Mouse (Mus musculus) left cerebral cortex, adult 2 months (tissue): ENCODE measurements around the gene Slc25a33. TPM values are rescaled to one million over a fixed set of nuclear protein-coding genes. Genes with fewer than 3 reads are reported as not detected.

Experiments used
- DNase-seq, 2 experiments: peaks; one replicate each; pipeline ENCODE4 v3.0.0; 2021 to 2022; ENCODE audit warnings: low spot score in 2 of 2, mixed read lengths in 1 of 2; ENCODE audit errors: extremely low spot score in 1 of 2
- H3K27ac ChIP-seq: fragments of 200-600 bp; 2 replicates; pipeline ENCODE4 v1.8.1; 2022
- H3K4me3 ChIP-seq: fragments of 200-600 bp; 2 replicates; pipeline ENCODE4 v1.8.1; 2022
- CTCF ChIP-seq: fragments of 200-600 bp; IDR thresholded peaks from 2 replicates; pipeline ENCODE4 v1.8.1; 2022; ENCODE audit warnings: antibody characterized with exemption, mild to moderate bottlenecking, moderate library complexity
- intact Hi-C: fragments of 180-260 bp; cut with DNase I; formaldehyde crosslinking; loops from one replicate; pipeline ENCODE4 v1.15.1; 2025
- total RNA-seq, 2 experiments: library from RNA; stranded (reverse); gene quantifications; 2 replicates each; pipeline ENCODE4 v1.2.3; 2021

The Slc25a33 gene
- total RNA-seq, 2 experiments from 2014 or later = 25.9 to 30.2 TPM

- intact Hi-C loops = loop anchor here (1.0 to 5.0 kb wide), 4 partner anchors 151 to 292 kb away; no protein-coding TSS in a partner anchor
- DNase-seq = peak; percentile 85 to 89
- TF ChIP-seq CTCF = peak; percentile 90
Observed at GRCm38 (mm10) chr4:149806699-149807381, 32.8 kb upstream of the Slc25a33 start.

GRCm38 (mm10) chr4:149802269-149802668 lies 28.2 kb upstream of the Slc25a33 start:
- TF ChIP-seq CTCF = no peak
- Histone ChIP-seq H3K4me3 (no peak overlapping the region), H3K27ac (no peak overlapping the region)
- intact Hi-C loops = no loop called here
- no peak for DNase-seq

More at GRCm38 (mm10) chr4:149806699-149807381, 32.8 kb upstream of the Slc25a33 start:
- H3K4me3 ChIP-seq = no peak overlapping the region
- no peak overlapping the region for H3K27ac ChIP-seq

GRCm38 (mm10) chr4:149800576-149800975 lies 26.5 kb upstream of the Slc25a33 start:
- TF ChIP-seq CTCF = no peak
- Histone ChIP-seq H3K27ac (no peak overlapping the region), H3K4me3 (no peak overlapping the region)
- intact Hi-C loops = no loop called here
- DNase-seq = no peak

GRCm38 (mm10) chr4:149800172-149800464 lies 26.0 kb upstream of the Slc25a33 start:
- intact Hi-C loops = no loop called here
- Histone ChIP-seq H3K4me3 (no peak overlapping the region), H3K27ac (no peak overlapping the region)
- TF ChIP-seq CTCF = no peak
- DNase-seq = no peak

- TF ChIP-seq CTCF = no peak; the same call in 1 of the 2 replicates
- H3K4me3 ChIP-seq = no peak overlapping the region
- DNase-seq = no peak
- intact Hi-C loops = no loop called here
- H3K27ac ChIP-seq = no peak overlapping the region
Observed at GRCm38 (mm10) chr4:149799346-149800171, 25.5 kb upstream of the Slc25a33 start.

GRCm38 (mm10) chr4:149798684-149799309 lies 24.7 kb upstream of the Slc25a33 start:
- no peak overlapping the region for H3K4me3 ChIP-seq
- intact Hi-C loops = no loop called here
- TF ChIP-seq CTCF = no peak
- DNase-seq = no peak
- H3K27ac ChIP-seq = peak overlapping the region; percentile 47; the same call in 1 of the 2 replicates

GRCm38 (mm10) chr4:149798116-149798515 lies 24.0 kb upstream of the Slc25a33 start:
- intact Hi-C loops = no loop called here
- Histone ChIP-seq H3K4me3 (no peak overlapping the region), H3K27ac (peak overlapping the region; percentile 47)
- no peak for TF ChIP-seq CTCF
- no peak for DNase-seq

GRCm38 (mm10) chr4:149797220-149797610 lies 23.1 kb upstream of the Slc25a33 start:
- intact Hi-C loops = no loop called here
- peak overlapping the region; percentile 75 for H3K27ac ChIP-seq

GRCm38 (mm10) chr4:149796567-149797219 lies 22.6 kb upstream of the Slc25a33 start:
- no peak for DNase-seq
- TF ChIP-seq CTCF = no peak
- Histone ChIP-seq H3K4me3 (no peak overlapping the region), H3K27ac (peak overlapping the region; percentile 75)
- intact Hi-C loops = no loop called here

More at GRCm38 (mm10) chr4:149797220-149797610, 23.1 kb upstream of the Slc25a33 start:
- no peak overlapping the region for H3K4me3 ChIP-seq
- DNase-seq = no peak
- TF ChIP-seq CTCF = no peak

GRCm38 (mm10) chr4:149794966-149795477 lies 20.9 kb upstream of the Slc25a33 start:
- intact Hi-C loops = no loop called here
- TF ChIP-seq CTCF = no peak
- no peak for DNase-seq
- no peak overlapping the region for H3K27ac ChIP-seq
- H3K4me3 ChIP-seq = no peak overlapping the region

- Histone ChIP-seq H3K27ac (no peak overlapping the region), H3K4me3 (no peak overlapping the region)
- TF ChIP-seq CTCF = no peak
- intact Hi-C loops = no loop called here
- DNase-seq = no peak
Observed at GRCm38 (mm10) chr4:149794010-149794338, 19.9 kb upstream of the Slc25a33 start.
